Mouse (Mus musculus): ENCODE measurements around the gene Slc1a5. TPM values are rescaled to one million over a fixed set of nuclear protein-coding genes. Genes with fewer than 3 reads are reported as not detected.

Gene Slc1a5
- polyA plus RNA-seq, 1 experiment from 2014 or later = 48.6 TPM

DNA sequence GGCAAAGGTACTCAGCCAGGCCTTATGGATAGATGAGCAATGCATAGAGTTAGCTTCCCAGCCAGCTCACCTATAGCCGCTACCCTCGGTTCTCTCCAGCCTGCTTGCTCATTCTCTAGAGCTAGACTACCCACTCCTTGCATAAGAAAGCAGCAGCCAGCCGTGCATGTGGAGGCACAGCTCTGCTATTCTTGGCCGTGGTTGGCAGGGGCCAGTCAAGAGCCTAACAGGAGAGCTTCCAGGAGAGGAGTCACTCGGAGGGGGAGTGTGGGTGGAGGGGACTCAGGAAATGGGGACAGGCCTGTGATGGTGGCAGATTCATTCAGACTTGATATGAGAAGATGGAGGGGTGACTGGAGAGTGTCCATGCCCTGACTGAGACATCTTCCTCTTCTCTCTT is 42.6 kb downstream of the Slc1a5 start:
- Histone ChIP-seq H3K4me1 (peaks cover 33% of the 10 kb centered on the region), H3K27me3 (no peaks in the 10 kb centered on the region), H3K4me2 (no peak overlapping the region), H3K9me3 (replicated peaks) (no peaks in the 10 kb centered on the region), H3K36me3 (peaks cover 63% of the 10 kb centered on the region), H3K27ac (no peak overlapping the region), H3K9ac (no peak overlapping the region), H3K4me3 (replicated peaks) (no peak overlapping the region)
- 74% methylated on average over 5 of the region's 5 CpGs for WGBS
- no peak for ATAC-seq (replicated peaks; ENCODE audit: low FRiP score)

- no peaks in the 10 kb centered on the region for H3K27me3 ChIP-seq
- no peak overlapping the region for H3K9ac ChIP-seq
- H3K27ac ChIP-seq = no peak overlapping the region
- no peak overlapping the region for H3K4me2 ChIP-seq
- H3K9me3 ChIP-seq (replicated peaks) = no peaks in the 10 kb centered on the region
- no peak overlapping the region for H3K4me3 ChIP-seq (replicated peaks)
- peaks cover 12% of the 10 kb centered on the region for H3K4me1 ChIP-seq
- ATAC-seq (replicated peaks; ENCODE audit: low FRiP score) = no peak
- WGBS = 81% methylated on average over 10 of the region's 10 CpGs
- peaks cover 84% of the 10 kb centered on the region for H3K36me3 ChIP-seq
These were observed 44.6 kb downstream of the Slc1a5 start for GRCm38 (mm10) chr7:16825785-16826184.

DNA sequence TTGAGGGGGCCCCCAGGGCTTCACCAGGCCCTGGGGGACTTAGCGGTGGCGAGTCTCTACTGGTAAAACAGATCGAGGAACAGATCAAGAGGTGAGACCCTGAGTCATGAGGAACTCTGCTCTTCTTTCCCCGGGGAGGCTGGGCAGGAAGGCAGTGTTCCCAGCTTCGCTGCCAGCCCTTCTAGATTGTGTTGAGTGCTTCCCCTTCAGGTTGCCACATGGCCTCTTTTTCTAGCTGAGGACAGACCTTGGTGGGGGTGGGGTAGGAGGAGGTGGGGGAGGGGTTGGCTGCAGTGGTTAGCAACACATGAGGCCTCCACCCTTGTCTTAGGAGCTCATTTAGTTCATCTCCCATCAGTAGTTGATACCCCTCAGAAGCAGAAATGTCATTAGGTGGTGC is 45.4 kb downstream of the Slc1a5 start:
- Histone ChIP-seq H3K27me3 (no peaks in the 10 kb centered on the region), H3K4me2 (no peak overlapping the region), H3K4me1 (peaks cover 4% of the 10 kb centered on the region; the same call in 1 of the 2 replicates), H3K9me3 (replicated peaks) (no peaks in the 10 kb centered on the region), H3K27ac (no peak overlapping the region), H3K4me3 (replicated peaks) (no peak overlapping the region), H3K36me3 (peaks cover 92% of the 10 kb centered on the region), H3K9ac (no peak overlapping the region)
- ATAC-seq (replicated peaks; ENCODE audit: low FRiP score) = no peak
- 74% methylated on average over 5 of the region's 5 CpGs for WGBS

DNA sequence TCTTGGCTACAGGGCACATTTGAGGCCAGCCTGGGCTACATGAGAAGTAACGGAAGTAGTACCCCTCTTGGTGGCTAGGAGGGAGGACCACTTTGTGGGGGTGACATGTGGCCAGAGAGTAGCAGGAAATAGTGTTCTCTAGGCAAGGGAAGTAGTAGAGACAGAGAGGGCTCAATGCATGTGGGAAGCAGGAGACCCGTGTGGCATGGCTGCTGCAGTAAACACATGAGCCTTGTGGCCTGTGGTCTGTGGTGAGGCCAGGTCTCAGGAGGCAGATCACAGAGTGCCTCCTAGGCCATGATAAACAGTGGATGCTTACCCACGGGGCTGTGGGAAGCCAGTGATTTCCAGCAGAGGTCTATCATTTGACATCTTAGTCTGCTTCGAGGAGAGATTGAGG is 46.1 kb downstream of the Slc1a5 start:
- WGBS = 79% methylated on average over 4 of the region's 4 CpGs

DNA sequence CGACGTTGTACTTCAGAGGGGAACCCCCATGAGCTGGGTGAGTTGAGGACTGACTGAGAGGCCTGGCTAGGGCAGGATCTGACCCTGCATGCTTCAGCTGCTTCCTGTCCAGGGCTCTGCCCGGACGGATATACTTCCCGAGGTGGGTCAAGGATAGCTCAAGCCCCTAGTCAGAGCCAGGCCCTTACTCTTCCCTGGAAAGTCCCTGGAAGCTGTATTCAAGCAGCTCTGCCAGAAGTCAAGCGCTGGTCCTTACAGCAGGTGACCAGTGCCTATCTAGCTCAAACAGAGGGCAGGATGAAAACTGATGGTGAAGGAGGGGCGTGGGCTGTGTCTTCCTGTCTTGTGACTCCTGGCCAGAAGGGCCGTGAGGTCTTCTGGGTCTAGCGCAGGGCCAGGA is 49.3 kb downstream of the Slc1a5 start:
- no peak overlapping the region for H3K9ac ChIP-seq
- peaks cover 100% of the 10 kb centered on the region for H3K36me3 ChIP-seq
- no peak for ATAC-seq (replicated peaks; ENCODE audit: low FRiP score)
- H3K4me3 ChIP-seq (replicated peaks) = no peak overlapping the region
- 81% methylated on average over 9 of the region's 9 CpGs for WGBS
- no peaks in the 10 kb centered on the region for H3K4me1 ChIP-seq
- H3K27me3 ChIP-seq = no peaks in the 10 kb centered on the region
- no peaks in the 10 kb centered on the region for H3K9me3 ChIP-seq (replicated peaks)
- H3K27ac ChIP-seq = no peak overlapping the region
- no peak overlapping the region for H3K4me2 ChIP-seq

More for the DNA sequence above, 46.1 kb downstream of the Slc1a5 start:
- no peaks in the 10 kb centered on the region for H3K4me1 ChIP-seq
- ATAC-seq (replicated peaks; ENCODE audit: low FRiP score) = no peak
- H3K27ac ChIP-seq = no peak overlapping the region
- no peaks in the 10 kb centered on the region for H3K9me3 ChIP-seq (replicated peaks)
- no peak overlapping the region for H3K4me2 ChIP-seq
- H3K27me3 ChIP-seq = no peaks in the 10 kb centered on the region
- no peak overlapping the region for H3K9ac ChIP-seq
- H3K4me3 ChIP-seq (replicated peaks) = no peak overlapping the region
- H3K36me3 ChIP-seq = peaks cover 98% of the 10 kb centered on the region

- Histone ChIP-seq H3K4me2 (no peak overlapping the region), H3K27ac (no peak overlapping the region), H3K9ac (no peak overlapping the region), H3K9me3 (replicated peaks) (no peaks in the 10 kb centered on the region), H3K36me3 (peaks cover 79% of the 10 kb centered on the region), H3K27me3 (no peaks in the 10 kb centered on the region), H3K4me3 (replicated peaks) (no peak overlapping the region), H3K4me1 (peaks cover 20% of the 10 kb centered on the region)
- WGBS = 93% methylated on average over 18 of the region's 18 CpGs
- ATAC-seq (replicated peaks; ENCODE audit: low FRiP score) = no peak
These were observed 57.0 kb downstream of the Slc1a5 start for GRCm38 (mm10) chr7:16837916-16838803.

- 80% methylated on average over 6 of the region's 6 CpGs for WGBS
- Histone ChIP-seq H3K4me3 (replicated peaks) (no peak overlapping the region), H3K27ac (no peak overlapping the region), H3K4me1 (peaks cover 27% of the 10 kb centered on the region), H3K4me2 (no peak overlapping the region), H3K9ac (no peak overlapping the region), H3K9me3 (replicated peaks) (no peaks in the 10 kb centered on the region), H3K27me3 (no peaks in the 10 kb centered on the region), H3K36me3 (peaks cover 71% of the 10 kb centered on the region)
- no peak for ATAC-seq (replicated peaks; ENCODE audit: low FRiP score)
These were observed 57.8 kb downstream of the Slc1a5 start for GRCm38 (mm10) chr7:16838804-16839426.

DNA sequence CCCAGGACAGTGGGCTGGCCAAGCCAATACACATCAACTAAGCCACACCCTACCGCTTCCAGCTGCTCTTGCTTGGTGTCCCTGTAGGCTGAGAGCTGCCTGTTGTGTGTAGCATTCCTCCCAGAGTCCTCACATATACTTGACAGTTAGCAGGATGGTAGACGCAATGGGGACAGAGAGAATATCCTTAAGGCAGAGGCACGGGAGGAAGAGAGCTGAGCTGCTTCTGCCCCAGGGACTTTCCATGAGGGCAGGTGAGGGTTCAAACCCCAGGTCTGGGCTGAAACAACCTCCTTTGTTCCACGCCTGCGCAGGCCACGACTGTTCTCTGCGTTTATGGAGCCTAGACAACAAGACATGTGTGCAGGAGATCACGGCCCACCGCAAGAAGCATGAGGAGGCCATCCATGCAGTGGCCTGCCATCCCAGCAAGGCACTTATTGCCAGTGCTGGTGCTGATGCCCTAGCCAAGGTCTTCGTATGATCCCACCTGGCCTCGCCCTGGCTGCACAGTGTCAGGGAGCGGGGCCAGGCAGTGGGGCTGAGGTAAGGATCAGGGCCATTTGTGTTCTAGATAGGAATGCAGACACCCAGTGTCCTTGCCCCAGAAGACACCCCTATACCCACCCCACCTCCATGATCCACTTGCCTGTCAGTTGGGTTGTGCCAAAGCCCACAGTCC is 58.4 kb downstream of the Slc1a5 start:
- no peak overlapping the region for H3K4me3 ChIP-seq (replicated peaks)
- peaks cover 34% of the 10 kb centered on the region for H3K4me1 ChIP-seq
- peaks cover 65% of the 10 kb centered on the region for H3K36me3 ChIP-seq
- no peak overlapping the region for H3K27ac ChIP-seq
- no peak for ATAC-seq (replicated peaks; ENCODE audit: low FRiP score)
- H3K27me3 ChIP-seq = no peaks in the 10 kb centered on the region
- H3K9me3 ChIP-seq (replicated peaks) = no peaks in the 10 kb centered on the region
- 93% methylated on average over 12 of the region's 12 CpGs for WGBS
- H3K4me2 ChIP-seq = no peak overlapping the region
- H3K9ac ChIP-seq = no peak overlapping the region

DNA sequence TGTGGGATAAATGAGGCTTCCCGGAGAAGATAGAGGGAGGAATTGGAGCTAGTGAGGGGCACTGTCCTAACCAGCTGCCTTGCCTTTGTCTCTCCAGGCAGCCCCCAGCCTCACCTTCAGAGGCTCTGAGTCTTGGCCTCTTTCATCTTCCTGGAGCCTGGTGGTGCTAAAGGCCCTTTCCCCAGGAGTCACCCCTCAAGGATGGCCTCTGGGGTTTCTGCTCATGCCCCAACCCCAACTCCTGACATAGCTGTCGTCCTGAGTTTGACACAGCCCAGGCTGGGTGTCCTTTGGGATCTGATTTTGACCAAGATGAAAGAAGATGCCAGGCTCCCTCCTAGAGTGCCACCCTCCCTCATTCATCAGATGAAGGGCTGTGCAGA is 59.0 kb downstream of the Slc1a5 start:
- Histone ChIP-seq H3K4me3 (replicated peaks) (no peak overlapping the region), H3K4me1 (peaks cover 39% of the 10 kb centered on the region), H3K9me3 (replicated peaks) (no peaks in the 10 kb centered on the region), H3K9ac (no peak overlapping the region), H3K27ac (no peak overlapping the region), H3K4me2 (no peak overlapping the region), H3K27me3 (no peaks in the 10 kb centered on the region), H3K36me3 (peaks cover 59% of the 10 kb centered on the region)
- 92% methylated on average over 2 of the region's 2 CpGs for WGBS
- ATAC-seq (replicated peaks; ENCODE audit: low FRiP score) = no peak

DNA sequence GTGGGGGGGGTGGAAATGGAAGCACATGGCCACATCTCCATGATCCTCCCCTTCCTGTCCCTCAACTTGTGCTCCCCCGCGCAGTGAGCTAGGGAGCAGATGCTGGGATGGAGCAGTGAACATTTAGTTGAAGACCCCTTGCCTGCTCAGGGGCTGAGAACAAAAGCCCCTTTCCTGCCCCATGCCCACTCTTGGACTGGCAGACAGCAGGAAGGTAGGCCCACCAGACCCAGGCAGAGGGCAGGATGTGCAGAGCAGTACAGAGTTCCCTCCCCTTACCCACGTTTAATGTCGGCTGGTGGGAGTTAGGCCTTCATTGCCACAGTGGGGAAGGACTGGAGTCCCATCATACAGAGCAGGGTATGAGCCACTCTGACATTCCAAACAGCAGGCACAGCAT is 59.9 kb downstream of the Slc1a5 start:
- ATAC-seq (replicated peaks; ENCODE audit: low FRiP score) = no peak
- H3K27me3 ChIP-seq = no peaks in the 10 kb centered on the region
- 67% methylated on average over 4 of the region's 4 CpGs for WGBS
- peaks cover 49% of the 10 kb centered on the region for H3K4me1 ChIP-seq
- no peak overlapping the region for H3K4me3 ChIP-seq (replicated peaks)
- H3K36me3 ChIP-seq = peaks cover 55% of the 10 kb centered on the region
- peak overlapping the region; percentile 89 for H3K27ac ChIP-seq
- H3K9me3 ChIP-seq (replicated peaks) = no peaks in the 10 kb centered on the region
- H3K9ac ChIP-seq = no peak overlapping the region
- H3K4me2 ChIP-seq = no peak overlapping the region

DNA sequence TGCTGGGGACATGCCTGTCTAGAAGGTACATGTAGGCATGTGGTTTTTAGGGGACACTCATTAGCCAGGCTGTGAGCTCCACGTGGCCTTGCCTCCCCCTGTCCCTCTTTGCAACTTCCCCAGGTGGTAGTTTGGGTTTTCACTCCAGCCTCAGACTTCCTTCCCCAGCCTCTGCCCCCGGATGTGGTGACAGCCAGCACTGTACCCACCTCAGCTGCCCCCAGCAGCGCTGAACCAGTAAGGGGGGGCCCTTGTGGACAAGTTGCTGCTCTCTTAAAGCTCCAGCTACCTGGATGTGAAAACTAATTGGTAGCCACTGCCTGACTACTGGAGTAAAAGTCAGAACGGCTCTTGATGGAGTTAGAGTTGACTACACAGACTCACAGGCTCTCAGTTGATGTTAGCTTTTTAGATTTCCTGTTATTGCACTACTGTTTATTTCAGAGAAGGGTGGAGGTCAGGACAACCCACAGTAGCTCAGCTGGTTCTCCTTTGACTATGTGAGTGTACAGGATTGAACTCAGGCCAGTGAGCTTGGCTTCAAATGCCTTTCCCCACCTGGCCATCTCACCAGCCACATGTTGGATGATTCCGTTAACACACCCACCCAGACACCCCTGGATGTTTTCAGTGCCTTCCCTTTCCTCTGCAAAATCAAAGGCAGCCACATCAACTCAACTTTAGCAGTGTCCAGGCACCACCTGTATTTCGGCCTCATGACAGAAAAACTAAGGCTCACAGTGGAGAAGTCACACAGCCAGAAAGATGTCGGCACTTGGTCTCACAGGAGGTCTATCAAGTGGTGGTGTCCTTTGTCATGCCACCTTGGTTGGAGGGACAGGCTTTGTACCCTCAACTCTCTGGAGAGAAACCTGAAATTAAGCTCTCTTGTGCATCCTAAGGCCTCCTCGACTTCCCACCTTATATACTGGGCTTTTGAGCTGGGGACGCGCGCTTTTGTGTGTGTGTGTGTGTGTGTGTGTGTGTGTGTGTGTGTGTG is 60.7 kb downstream of the Slc1a5 start:
- H3K9me3 ChIP-seq (replicated peaks) = no peaks in the 10 kb centered on the region
- H3K4me2 ChIP-seq = peak overlapping the region; percentile 97
- ATAC-seq (replicated peaks; ENCODE audit: low FRiP score) = peak; percentile 4; the same call in 1 of the 2 replicates
- peak overlapping the region; percentile 89 for H3K27ac ChIP-seq
- H3K36me3 ChIP-seq = peaks cover 51% of the 10 kb centered on the region
- H3K27me3 ChIP-seq = no peaks in the 10 kb centered on the region
- H3K4me1 ChIP-seq = peaks cover 49% of the 10 kb centered on the region
- peak overlapping the region; percentile 69; the same call in 1 of the 2 replicates for H3K9ac ChIP-seq
- WGBS = 39% methylated on average over 11 of the region's 11 CpGs
- peak overlapping the region; percentile 70 for H3K4me3 ChIP-seq (replicated peaks)
